Mouse (Mus musculus) urinary bladder, adult 2 months (tissue): ENCODE measurements around the gene Ankrd13a. TPM values are rescaled to one million over a fixed set of nuclear protein-coding genes. Genes with fewer than 3 reads are reported as not detected.

Experiments used
- DNase-seq: peaks from one replicate; pipeline ENCODE4 v3.0.0; 2022; ENCODE audit warnings: low spot score
- polyA plus RNA-seq: library from polyadenylated mRNA; depleted of rRNA; stranded (reverse); fragments of >200 nt; gene quantifications from 2 replicates; pipeline ENCODE4 v1.2.3, GENCODE M21; 2012

Gene Ankrd13a
- polyA plus RNA-seq, 1 experiment, result 55.6 TPM

GRCm38 (mm10) chr5:114799848-114800247 lies 25.4 kb downstream of the Ankrd13a start:
- DNase-seq, result no peak

DNA sequence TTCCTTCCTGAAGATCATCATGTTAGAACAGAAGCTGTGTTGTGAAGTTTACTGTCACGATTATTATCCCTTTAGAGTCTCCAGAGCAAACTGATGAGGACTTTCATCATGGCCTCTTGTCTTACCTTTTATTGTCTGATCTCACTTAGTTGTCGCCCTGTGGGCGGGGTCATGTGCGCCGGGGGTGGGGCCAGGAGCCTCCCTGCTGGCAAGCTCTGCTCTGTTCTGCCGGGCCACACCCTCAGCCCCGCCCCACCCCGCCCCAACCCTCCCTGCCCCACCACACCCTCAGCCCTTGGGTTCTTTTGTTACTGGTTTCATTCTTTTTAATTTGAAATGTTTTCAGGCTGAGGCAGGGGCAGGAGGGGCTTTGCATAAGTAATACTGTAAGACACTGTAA lies 26.6 kb downstream of the Ankrd13a start:
- DNase-seq, result no peak

- DNase-seq, result no peak
These were observed 27.4 kb downstream of the Ankrd13a start for GRCm38 (mm10) chr5:114801841-114802240.

- DNase-seq, result no peak
These were observed 28.8 kb downstream of the Ankrd13a start for GRCm38 (mm10) chr5:114803231-114803630.

GRCm38 (mm10) chr5:114804335-114804734 lies 29.9 kb downstream of the Ankrd13a start:
- no peak for DNase-seq

DNA sequence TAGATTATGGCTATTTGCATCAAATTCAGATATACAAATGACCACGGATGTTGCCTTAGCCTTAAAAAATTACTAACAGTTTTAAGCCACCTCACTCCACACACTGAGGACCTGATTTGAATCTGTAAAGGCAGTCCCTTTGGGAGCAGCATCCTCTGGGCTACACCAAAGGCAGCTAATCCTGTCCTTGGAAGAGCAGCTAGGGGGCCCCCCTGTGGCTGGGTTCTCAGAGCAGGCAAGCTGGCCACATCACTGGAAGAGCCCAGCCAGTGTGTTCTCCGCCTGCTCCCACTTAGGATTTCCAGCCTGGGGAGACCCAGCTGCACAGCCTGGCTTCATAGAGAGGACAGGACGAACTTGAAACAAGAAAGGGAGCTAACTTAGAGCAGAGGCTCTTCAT lies 30.5 kb downstream of the Ankrd13a start:
- DNase-seq, result no peak

DNA sequence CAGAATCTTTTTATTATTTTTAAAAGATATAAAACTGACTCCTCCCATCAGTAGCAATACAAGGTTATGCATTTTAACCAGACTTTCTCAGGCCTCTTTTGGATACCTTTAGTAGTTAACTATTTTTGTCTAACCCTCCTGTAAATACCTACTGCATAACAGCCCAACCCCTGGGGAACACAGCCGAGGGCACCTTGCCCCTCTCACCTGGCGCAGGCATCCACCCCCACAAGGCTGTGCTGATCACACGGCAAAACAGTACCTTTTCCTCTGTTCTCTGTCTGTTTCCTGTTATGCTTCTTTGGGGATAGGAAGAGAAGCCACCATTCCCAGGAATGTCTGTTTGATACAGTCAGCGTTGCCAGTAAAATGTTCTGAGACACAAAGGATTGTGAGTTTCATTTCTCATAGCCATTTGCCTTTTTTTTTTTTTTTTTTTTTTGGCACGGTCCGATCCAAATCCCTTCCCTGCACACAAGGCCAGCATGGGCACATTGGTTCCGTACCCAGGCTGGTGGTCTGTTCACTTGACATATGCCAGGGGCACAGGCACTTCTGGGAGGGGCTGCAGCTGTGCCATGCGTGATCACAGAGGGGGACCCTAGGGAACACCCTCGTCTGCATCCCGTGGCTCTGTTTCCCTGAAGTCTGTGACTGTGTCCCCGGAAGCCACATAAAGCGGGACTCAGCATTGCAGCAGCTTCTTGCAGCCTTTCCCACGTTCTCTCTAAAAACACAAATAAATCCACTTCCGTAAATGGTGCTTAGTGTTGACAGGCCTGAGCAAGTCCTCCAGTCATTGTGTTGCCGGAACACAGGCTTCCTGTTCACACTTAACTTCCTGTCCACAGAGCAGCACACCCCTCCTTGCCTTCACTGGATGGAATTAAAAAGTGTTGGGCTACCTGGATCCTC lies 31.2 kb downstream of the Ankrd13a start:
- no peak for DNase-seq

DNA sequence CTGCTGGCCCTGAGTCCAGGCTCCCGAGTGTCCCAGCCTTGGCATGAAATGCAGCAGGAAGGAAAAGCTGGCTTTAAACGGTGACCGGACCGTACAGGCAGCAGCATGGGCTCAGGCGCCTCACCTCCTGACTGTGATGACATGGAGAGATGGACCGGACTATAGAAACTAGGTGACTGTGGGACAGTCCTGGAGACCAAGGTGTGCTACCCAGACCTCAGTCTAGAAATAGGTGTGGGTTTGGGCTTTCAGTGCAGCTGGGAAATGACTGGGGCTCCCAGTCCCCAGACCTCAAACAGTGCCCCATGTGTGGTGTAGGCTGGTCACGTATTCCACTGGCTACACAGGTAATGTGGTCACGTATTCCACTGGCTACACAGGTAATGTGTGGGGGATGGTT lies 32.2 kb downstream of the Ankrd13a start:
- DNase-seq, result no peak

GRCm38 (mm10) chr5:114807063-114807462 lies 32.6 kb downstream of the Ankrd13a start:
- DNase-seq, result no peak

DNA sequence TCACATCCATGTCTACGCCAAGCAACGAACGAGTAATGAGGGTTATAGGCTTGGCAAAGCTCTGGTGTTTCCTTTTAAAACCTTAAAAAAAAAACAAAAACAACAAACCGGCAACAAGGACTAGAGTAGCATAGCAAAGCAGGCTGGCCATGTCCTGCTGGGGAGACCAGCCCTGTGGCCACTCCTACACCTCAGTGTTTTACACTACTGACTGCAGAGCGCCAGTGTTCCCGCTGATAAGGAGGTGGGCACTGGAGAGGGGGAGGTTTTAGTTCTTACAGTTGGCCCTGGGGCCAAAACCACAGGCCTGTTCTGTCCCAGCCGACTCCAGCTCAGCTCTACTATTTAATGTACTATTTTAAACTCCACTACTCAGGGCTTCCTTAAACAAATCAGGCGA lies 33.0 kb downstream of the Ankrd13a start:
- DNase-seq, result no peak

GRCm38 (mm10) chr5:114807893-114808292 lies 33.4 kb downstream of the Ankrd13a start:
- DNase-seq, result no peak

GRCm38 (mm10) chr5:114808385-114808784 lies 33.9 kb downstream of the Ankrd13a start:
- no peak for DNase-seq

GRCm38 (mm10) chr5:114809181-114809756 lies 34.8 kb downstream of the Ankrd13a start:
- no peak for DNase-seq

DNA sequence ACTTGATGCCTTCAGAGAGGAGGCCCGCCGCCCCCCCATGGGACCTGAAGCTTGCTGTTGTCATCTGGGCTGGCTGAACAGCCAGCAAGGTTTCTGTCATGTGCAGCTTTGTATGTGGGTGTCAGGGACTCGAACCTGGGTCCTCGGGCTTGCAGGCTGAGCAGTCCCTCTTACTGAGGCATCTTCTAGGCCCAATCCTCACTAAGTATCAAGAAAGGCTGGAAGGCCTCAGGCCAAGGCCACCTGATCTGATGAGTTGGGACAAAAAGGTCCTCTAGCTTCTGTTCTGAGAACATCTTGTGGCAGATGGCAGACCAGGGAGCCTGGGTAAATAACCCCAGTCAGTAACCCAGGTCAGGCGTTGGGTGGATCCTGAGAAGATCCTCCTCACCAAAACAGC lies 35.3 kb downstream of the Ankrd13a start:
- DNase-seq, result no peak

DNA sequence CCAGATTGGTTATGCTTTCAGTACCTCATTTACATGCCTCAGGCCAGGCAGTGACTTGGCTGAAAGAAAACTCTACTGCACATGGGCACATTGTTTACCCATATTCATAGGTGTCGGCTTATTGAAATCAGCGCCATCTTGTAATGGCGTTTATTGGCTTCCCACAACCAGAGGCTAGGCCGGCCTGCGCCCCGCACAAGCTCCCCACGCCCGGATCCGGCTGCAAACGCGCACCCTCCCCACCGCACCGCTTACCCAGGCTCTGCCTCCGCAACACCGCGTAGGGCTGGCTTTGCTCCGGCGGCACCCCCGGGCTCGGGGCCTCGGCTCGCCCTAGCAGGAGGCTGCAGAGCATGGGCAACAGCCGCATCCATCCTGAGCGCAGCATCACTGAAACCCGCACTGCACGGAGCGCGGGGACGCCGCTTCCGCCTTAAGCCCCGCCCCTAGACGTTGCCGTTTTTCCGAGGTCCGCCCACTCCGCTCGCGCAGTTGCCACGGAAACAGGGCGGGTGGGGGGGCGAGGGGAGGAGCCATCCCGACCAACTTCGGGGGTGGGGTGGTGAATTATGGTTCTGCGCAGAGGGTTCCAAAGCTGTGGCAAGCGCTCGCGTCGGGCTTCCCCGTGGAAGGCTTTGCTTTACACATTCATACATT lies 39.2 kb downstream of the Ankrd13a start:
- DNase-seq, result peak; percentile 57

GRCm38 (mm10) chr5:114816599-114816998 lies 42.1 kb downstream of the Ankrd13a start:
- DNase-seq, result no peak

- no peak for DNase-seq
These were observed 43.6 kb downstream of the Ankrd13a start for GRCm38 (mm10) chr5:114818124-114818523.

DNA sequence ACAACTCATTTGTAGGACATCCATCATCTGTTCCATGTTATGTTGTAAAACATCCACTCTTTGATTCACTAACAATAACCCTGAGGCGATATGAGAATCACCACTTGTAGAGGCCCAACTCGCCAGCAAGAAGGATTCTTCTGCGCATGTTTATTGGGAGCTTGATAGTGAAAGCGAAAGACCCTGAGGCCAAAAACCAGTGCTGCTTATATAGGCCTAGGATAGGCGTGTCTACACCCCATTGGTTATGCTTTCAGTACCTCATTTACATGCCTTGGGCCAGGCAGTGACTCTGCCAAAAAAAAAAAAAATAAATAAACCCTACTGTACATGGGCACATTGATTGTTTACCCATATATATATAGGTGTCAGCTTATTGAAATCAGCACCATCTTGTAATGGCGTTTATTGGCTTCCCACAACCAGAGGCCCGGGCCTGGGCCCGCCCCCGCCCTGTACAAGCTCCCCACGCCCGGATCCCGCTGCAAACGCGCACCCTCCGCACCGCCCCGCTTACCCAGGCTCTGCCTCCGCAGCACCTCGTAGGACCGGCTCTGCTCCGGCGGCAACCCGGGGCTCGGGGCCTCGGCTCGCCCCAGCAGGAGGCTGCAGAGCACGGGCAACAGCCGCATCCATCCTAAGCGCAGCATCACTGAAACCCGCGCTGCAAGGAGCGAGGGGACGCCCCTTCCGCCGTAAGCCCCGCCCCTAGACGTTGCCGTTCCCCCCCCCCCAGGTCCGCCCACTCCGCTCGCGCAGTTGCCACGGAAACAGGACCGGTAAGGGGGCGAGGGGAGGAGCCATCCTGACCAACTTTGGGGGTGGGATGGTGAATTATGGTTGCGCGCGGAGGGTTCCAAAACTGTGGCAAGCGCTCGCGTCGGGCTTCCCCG lies 48.6 kb downstream of the Ankrd13a start, which contains the start of gene 1500011B03Rik:
Gene 1500011B03Rik, minus strand, starts transcription at position 673 of the 893 bp plus-strand sequence.
- DNase-seq, result no peak

DNA sequence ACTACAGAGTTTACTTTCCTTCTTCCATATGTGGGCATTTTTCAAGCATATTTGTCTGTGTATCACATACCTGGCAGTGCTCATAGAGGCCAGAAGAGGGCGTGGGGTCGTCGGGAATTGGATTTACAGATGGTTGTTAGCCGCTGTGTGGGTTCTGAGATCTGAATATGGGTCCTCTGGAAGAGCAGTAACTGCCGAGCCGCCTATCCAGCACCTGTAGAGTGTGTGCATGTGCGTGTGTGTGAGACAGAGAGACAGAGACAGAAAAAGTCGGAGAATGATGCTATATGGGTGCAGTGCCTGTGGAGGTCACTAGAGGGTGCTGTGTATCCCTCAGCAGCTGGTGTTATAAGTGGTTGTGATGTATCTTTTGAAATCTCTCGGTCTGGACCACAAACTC lies 49.7 kb downstream of the Ankrd13a start:
- no peak for DNase-seq

DNA sequence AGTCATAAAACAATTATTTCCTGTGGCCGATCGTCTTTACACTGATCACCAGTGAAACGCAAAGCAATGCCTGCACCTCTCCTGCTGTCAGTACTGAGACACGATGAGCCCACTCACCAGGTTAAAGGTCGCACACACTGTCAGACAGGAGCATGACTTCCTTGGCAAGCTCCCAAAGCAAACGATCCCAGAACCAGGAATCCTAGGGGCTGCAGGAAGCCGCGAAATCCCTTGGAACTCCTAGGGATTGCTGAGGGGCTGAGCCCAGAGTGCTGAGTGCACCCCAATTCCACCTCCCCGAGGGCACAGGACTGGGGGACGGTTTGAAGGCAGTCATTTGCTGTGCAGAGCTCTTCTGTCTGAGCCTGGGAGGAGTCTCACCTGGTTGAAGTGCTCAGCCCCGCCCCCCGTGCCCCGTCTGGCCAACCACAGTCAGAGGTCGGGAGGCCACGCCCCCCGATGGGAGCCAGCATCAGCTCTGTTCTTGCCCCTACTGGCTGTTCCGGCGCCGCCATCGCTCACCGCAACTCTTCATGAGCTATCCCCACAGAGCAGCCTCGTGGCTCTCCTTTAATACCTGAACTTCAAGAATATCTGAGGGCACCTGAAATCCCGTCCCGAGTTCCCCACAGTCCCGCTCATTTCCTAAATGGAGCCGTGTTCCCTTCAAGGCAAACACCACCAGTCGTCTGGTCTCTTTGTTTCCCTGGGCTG lies 51.7 kb downstream of the Ankrd13a start:
- DNase-seq, result peak; percentile 42

DNA sequence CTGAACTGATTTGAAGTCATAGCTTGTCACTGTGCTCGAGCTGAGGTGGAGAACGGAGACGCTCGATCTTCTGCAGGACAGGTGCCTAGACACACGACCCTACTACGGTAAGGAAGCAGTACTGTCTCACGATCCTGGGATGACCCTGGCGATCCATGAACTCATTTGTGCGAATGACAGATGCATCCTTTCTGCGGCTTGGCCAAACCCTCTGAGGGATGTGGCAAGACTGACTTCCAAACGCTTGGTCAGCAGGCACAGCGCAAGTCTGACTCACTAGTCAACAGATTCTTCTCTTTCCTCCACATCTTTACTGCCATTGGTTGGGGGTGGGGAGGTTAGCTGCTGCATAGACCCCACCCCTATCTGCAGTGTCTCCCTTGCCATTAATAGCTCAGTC lies 53.0 kb downstream of the Ankrd13a start:
- no peak for DNase-seq
